Mouse (Mus musculus): ENCODE measurements around the gene Bmpr2.

Gene Bmpr2

GRCm38 (mm10) chr1:59763164-59763768 is at the start of gene Bmpr2:
Gene Bmpr2 (plus strand): TSS chr1:59763400.
- DNase-seq (ENCODE audit: extremely low read depth, insufficient read length, low spot score), result peak; percentile 85

GRCm38 (mm10) chr1:59719900-59720299 is 43.3 kb upstream of the Bmpr2 start:
- DNase-seq (ENCODE audit: extremely low read depth, insufficient read length, low spot score), result peak; percentile 15

GRCm38 (mm10) chr1:59725661-59726060 is 37.5 kb upstream of the Bmpr2 start:
- no peak for DNase-seq (ENCODE audit: extremely low read depth, insufficient read length, low spot score)

GRCm38 (mm10) chr1:59730106-59730505 is 33.1 kb upstream of the Bmpr2 start:
- no peak for DNase-seq (ENCODE audit: extremely low read depth, insufficient read length, low spot score)

GRCm38 (mm10) chr1:59730737-59731136 is 32.5 kb upstream of the Bmpr2 start:
- no peak for DNase-seq (ENCODE audit: extremely low read depth, insufficient read length, low spot score)

- no peak for DNase-seq (ENCODE audit: extremely low read depth, insufficient read length, low spot score)
Observed at GRCm38 (mm10) chr1:59734076-59734475, 29.1 kb upstream of the Bmpr2 start.

GRCm38 (mm10) chr1:59738768-59739414 is 24.3 kb upstream of the Bmpr2 start:
- no peak for DNase-seq (ENCODE audit: extremely low read depth, insufficient read length, low spot score)

- peak; percentile 36 for DNase-seq (ENCODE audit: extremely low read depth, insufficient read length, low spot score)
Observed at GRCm38 (mm10) chr1:59739577-59740354, 23.4 kb upstream of the Bmpr2 start.

GRCm38 (mm10) chr1:59749047-59749446 is 14.2 kb upstream of the Bmpr2 start:
- no peak for DNase-seq (ENCODE audit: extremely low read depth, insufficient read length, low spot score)

- DNase-seq (ENCODE audit: extremely low read depth, insufficient read length, low spot score), result peak; percentile 23
Observed at GRCm38 (mm10) chr1:59749724-59750123, 13.5 kb upstream of the Bmpr2 start.

GRCm38 (mm10) chr1:59755298-59755697 is 7.9 kb upstream of the Bmpr2 start:
- DNase-seq (ENCODE audit: extremely low read depth, insufficient read length, low spot score), result no peak

- DNase-seq (ENCODE audit: extremely low read depth, insufficient read length, low spot score), result no peak
Observed at GRCm38 (mm10) chr1:59758325-59758724, 4.9 kb upstream of the Bmpr2 start.

- DNase-seq (ENCODE audit: extremely low read depth, insufficient read length, low spot score), result no peak
Observed at GRCm38 (mm10) chr1:59762208-59762607, 992 bp upstream of the Bmpr2 start.

GRCm38 (mm10) chr1:59762651-59763163 is 493 bp upstream of the Bmpr2 start:
- peak; percentile 86 for DNase-seq (ENCODE audit: extremely low read depth, insufficient read length, low spot score)

- peak; percentile 84 for DNase-seq (ENCODE audit: extremely low read depth, insufficient read length, low spot score)
Observed at GRCm38 (mm10) chr1:59763781-59764251, 616 bp downstream of the Bmpr2 start.

- DNase-seq (ENCODE audit: extremely low read depth, insufficient read length, low spot score), result peak; percentile 79
Observed at GRCm38 (mm10) chr1:59764407-59764971, 1.3 kb downstream of the Bmpr2 start.

- DNase-seq (ENCODE audit: extremely low read depth, insufficient read length, low spot score), result no peak
Observed at GRCm38 (mm10) chr1:59765279-59765678, 2.1 kb downstream of the Bmpr2 start.

- no peak for DNase-seq (ENCODE audit: extremely low read depth, insufficient read length, low spot score)
Observed at GRCm38 (mm10) chr1:59766626-59767025, 3.4 kb downstream of the Bmpr2 start.

GRCm38 (mm10) chr1:59771871-59772270 is 8.7 kb downstream of the Bmpr2 start:
- DNase-seq (ENCODE audit: extremely low read depth, insufficient read length, low spot score), result no peak

- no peak for DNase-seq (ENCODE audit: extremely low read depth, insufficient read length, low spot score)
Observed at GRCm38 (mm10) chr1:59781080-59781479, 17.9 kb downstream of the Bmpr2 start.

GRCm38 (mm10) chr1:59788975-59789374 is 25.8 kb downstream of the Bmpr2 start:
- DNase-seq (ENCODE audit: extremely low read depth, insufficient read length, low spot score), result no peak

Data from 3134 (cell line).